Mouse (Mus musculus): Measurements from ENCODE around the gene Gm4707. TPM values are rescaled to one million over a fixed set of nuclear protein-coding genes. Genes with fewer than 3 reads are reported as not detected.
"Not testable (repeated sequence)": the region's sequence is repeated elsewhere in the genome, so short reads cannot be mapped to it uniquely, and the experiment has no call there.

Gene Gm4707
- polyA plus RNA-seq, 1 experiment from 2014 or later = 6.3 TPM

- no peak for ATAC-seq (ENCODE audit: low FRiP score)
- Histone ChIP-seq H3K27me3 (no peaks in the 10 kb centered on the region; the same call in 1 of the 2 replicates), H3K9me3 (no peaks in the 10 kb centered on the region), H3K9ac (no peak overlapping the region), H3K4me3 (replicated peaks) (peak overlapping the region; percentile 90; the same call in 1 of the 2 replicates), H3K4me1 (peaks cover 13% of the 10 kb centered on the region), H3K27ac (no peak overlapping the region), H3K4me2 (peak overlapping the region; percentile 80), H3K36me3 (replicated peaks) (no peaks in the 10 kb centered on the region)
- WGBS = 83% methylated on average over 7 of the region's 7 CpGs
These were observed 16.8 kb upstream of the Gm4707 start for GRCm38 (mm10) chr17:71476346-71477020.

GRCm38 (mm10) chr17:71475705-71476089 lies 16.0 kb upstream of the Gm4707 start:
- H3K27me3 ChIP-seq = no peaks in the 10 kb centered on the region
- H3K9me3 ChIP-seq = no peaks in the 10 kb centered on the region
- peak; percentile 79 for ATAC-seq (ENCODE audit: low FRiP score)
- H3K9ac ChIP-seq = peak overlapping the region; percentile 88
- peaks cover 13% of the 10 kb centered on the region for H3K4me1 ChIP-seq
- H3K4me2 ChIP-seq = peak overlapping the region; percentile 80
- no peaks in the 10 kb centered on the region for H3K36me3 ChIP-seq (replicated peaks)
- WGBS = under 1% methylated on average over 31 of the region's 31 CpGs
- peak overlapping the region; percentile 90 for H3K4me3 ChIP-seq (replicated peaks)
- H3K27ac ChIP-seq = peak overlapping the region; percentile 98

- peaks cover 13% of the 10 kb centered on the region for H3K4me1 ChIP-seq
- peak within 1 kb of the TSS; percentile 88 for H3K9ac ChIP-seq
- no peaks in the 10 kb centered on the region for H3K9me3 ChIP-seq
- peak within 1 kb of the TSS; percentile 90 for H3K4me3 ChIP-seq (replicated peaks)
- no peaks in the 10 kb centered on the region for H3K27me3 ChIP-seq
- WGBS = under 1% methylated on average over 96 of the region's 109 CpGs
- H3K27ac ChIP-seq = peak within 1 kb of the TSS; percentile 98
- peak; percentile 95 for ATAC-seq (ENCODE audit: low FRiP score)
- peak within 1 kb of the TSS; percentile 80 for H3K4me2 ChIP-seq
- no peaks in the 10 kb centered on the region for H3K36me3 ChIP-seq (replicated peaks)
These were observed 15.3 kb upstream of the Gm4707 start, which contains the start of gene Smchd1 for GRCm38 (mm10) chr17:71474762-71475704. Gene Smchd1 (minus strand): TSS chr17:71475343.

- no peaks in the 10 kb centered on the region for H3K9me3 ChIP-seq
- 0 out of 2 replicates have a peak, but pooled peaks cover 3% of the 10 kb centered on the region for H3K36me3 ChIP-seq (replicated peaks)
- no peak overlapping the region for H3K27ac ChIP-seq
- H3K4me2 ChIP-seq = peak overlapping the region; percentile 80
- peak overlapping the region; percentile 88 for H3K9ac ChIP-seq
- ATAC-seq (ENCODE audit: low FRiP score) = no peak
- peak overlapping the region; percentile 90 for H3K4me3 ChIP-seq (replicated peaks)
- WGBS = 15% methylated on average over 8 of the region's 8 CpGs
- no peaks in the 10 kb centered on the region for H3K27me3 ChIP-seq
- peaks cover 13% of the 10 kb centered on the region for H3K4me1 ChIP-seq
These were observed 14.4 kb upstream of the Gm4707 start for GRCm38 (mm10) chr17:71474128-71474527.

- WGBS = 70% methylated on average over 2 of the region's 2 CpGs
- no peak for ATAC-seq (ENCODE audit: low FRiP score)
- H3K27me3 ChIP-seq = no peaks in the 10 kb centered on the region
- no peaks in the 10 kb centered on the region for H3K9me3 ChIP-seq
- H3K36me3 ChIP-seq (replicated peaks) = 0 out of 2 replicates have a peak, but pooled peaks cover 3% of the 10 kb centered on the region
- peaks cover 13% of the 10 kb centered on the region for H3K4me1 ChIP-seq
- no peak overlapping the region for H3K27ac ChIP-seq
- no peak overlapping the region for H3K9ac ChIP-seq
- H3K4me2 ChIP-seq = no peak overlapping the region
- no peak overlapping the region for H3K4me3 ChIP-seq (replicated peaks)
These were observed 11.5 kb upstream of the Gm4707 start for GRCm38 (mm10) chr17:71471261-71471660.

GRCm38 (mm10) chr17:71460312-71460711 lies 594 bp upstream of the Gm4707 start:
- no peaks in the 10 kb centered on the region for H3K27me3 ChIP-seq
- no peak overlapping the region for H3K27ac ChIP-seq
- no peaks in the 10 kb centered on the region for H3K9me3 ChIP-seq
- no peak overlapping the region for H3K4me2 ChIP-seq
- no peak overlapping the region for H3K4me3 ChIP-seq (replicated peaks)
- no peaks in the 10 kb centered on the region for H3K4me1 ChIP-seq
- 94% methylated on average over 3 of the region's 3 CpGs for WGBS
- H3K9ac ChIP-seq = no peak overlapping the region
- H3K36me3 ChIP-seq (replicated peaks) = peaks cover 54% of the 10 kb centered on the region
- no peak for ATAC-seq (ENCODE audit: low FRiP score)

GRCm38 (mm10) chr17:71457361-71457760 lies 2.4 kb downstream of the Gm4707 start:
- not testable (repeated sequence) for ATAC-seq (ENCODE audit: low FRiP score); H3K27me3 ChIP-seq; H3K27ac ChIP-seq; H3K9ac ChIP-seq; H3K9me3 ChIP-seq; H3K4me3 ChIP-seq (replicated peaks); H3K4me2 ChIP-seq; H3K4me1 ChIP-seq
- peaks cover 47% of the 10 kb centered on the region for H3K36me3 ChIP-seq (replicated peaks)
- 92% methylated on average over 5 of the region's 6 CpGs for WGBS

- Histone ChIP-seq H3K4me3 (replicated peaks) (no peak overlapping the region), H3K27ac (no peak overlapping the region), H3K4me2 (no peak overlapping the region), H3K36me3 (replicated peaks) (peaks cover 34% of the 10 kb centered on the region), H3K9me3 (no peaks in the 10 kb centered on the region), H3K4me1 (no peaks in the 10 kb centered on the region), H3K9ac (no peak overlapping the region), H3K27me3 (no peaks in the 10 kb centered on the region)
- 95% methylated on average over 6 of the region's 6 CpGs for WGBS
- ATAC-seq (ENCODE audit: low FRiP score) = no peak
These were observed 14.5 kb downstream of the Gm4707 start for GRCm38 (mm10) chr17:71445191-71445590.

- H3K4me3 ChIP-seq (replicated peaks) = no peak overlapping the region
- no peak overlapping the region for H3K27ac ChIP-seq
- H3K27me3 ChIP-seq = no peaks in the 10 kb centered on the region
- ATAC-seq (ENCODE audit: low FRiP score) = no peak
- peaks cover 34% of the 10 kb centered on the region for H3K36me3 ChIP-seq (replicated peaks)
- H3K9me3 ChIP-seq = no peaks in the 10 kb centered on the region
- H3K9ac ChIP-seq = no peak overlapping the region
- no peaks in the 10 kb centered on the region for H3K4me1 ChIP-seq
- H3K4me2 ChIP-seq = no peak overlapping the region
- 96% methylated on average over 2 of the region's 2 CpGs for WGBS
These were observed 15.0 kb downstream of the Gm4707 start for GRCm38 (mm10) chr17:71444718-71445117.

- no peaks in the 10 kb centered on the region for H3K9me3 ChIP-seq
- no peak overlapping the region for H3K4me2 ChIP-seq
- no peaks in the 10 kb centered on the region for H3K4me1 ChIP-seq
- H3K36me3 ChIP-seq (replicated peaks) = peaks cover 34% of the 10 kb centered on the region
- H3K9ac ChIP-seq = no peak overlapping the region
- no peak overlapping the region; the same call in 1 of the 2 replicates for H3K27ac ChIP-seq
- ATAC-seq (ENCODE audit: low FRiP score) = no peak
- H3K27me3 ChIP-seq = no peaks in the 10 kb centered on the region
- H3K4me3 ChIP-seq (replicated peaks) = no peak overlapping the region
- WGBS = 93% methylated on average over 3 of the region's 3 CpGs
These were observed 15.6 kb downstream of the Gm4707 start for GRCm38 (mm10) chr17:71444126-71444525.

- peaks cover 34% of the 10 kb centered on the region for H3K36me3 ChIP-seq (replicated peaks)
- ATAC-seq (ENCODE audit: low FRiP score) = no peak
- no peak overlapping the region for H3K27ac ChIP-seq
- no peaks in the 10 kb centered on the region for H3K27me3 ChIP-seq
- 89% methylated on average over 6 of the region's 6 CpGs for WGBS
- no peaks in the 10 kb centered on the region for H3K4me1 ChIP-seq
- no peaks in the 10 kb centered on the region for H3K9me3 ChIP-seq
- no peak overlapping the region for H3K4me3 ChIP-seq (replicated peaks)
- no peak overlapping the region for H3K4me2 ChIP-seq
- no peak overlapping the region for H3K9ac ChIP-seq
These were observed 16.4 kb downstream of the Gm4707 start for GRCm38 (mm10) chr17:71443273-71443672.

GRCm38 (mm10) chr17:71422502-71422901 lies 37.2 kb downstream of the Gm4707 start:
- not testable (repeated sequence) for ATAC-seq (ENCODE audit: low FRiP score); H3K4me1 ChIP-seq; H3K4me3 ChIP-seq (replicated peaks); H3K27me3 ChIP-seq; H3K9ac ChIP-seq; H3K27ac ChIP-seq; H3K4me2 ChIP-seq
- H3K9me3 ChIP-seq = peaks cover 13% of the 10 kb centered on the region
- peaks cover 52% of the 10 kb centered on the region for H3K36me3 ChIP-seq (replicated peaks)
- 100% methylated on average over 2 of the region's 2 CpGs for WGBS
